Mouse (Mus musculus) myocyte (in vitro differentiated cells): ENCODE data around the gene Naaladl2. TPM values are rescaled to one million over a fixed set of nuclear protein-coding genes. Genes with fewer than 3 reads are reported as not detected.

ENCODE experiments used
- H3K27me3 ChIP-seq: one replicate; pipeline ENCODE4 v1.6.1; 2011; ENCODE audit not compliant: control insufficient read depth, insufficient read depth, insufficient read length
- H3K36me3 ChIP-seq: one replicate; pipeline ENCODE4 v1.6.1; 2011; ENCODE audit not compliant: control insufficient read depth, insufficient read depth
- H3K4me2 ChIP-seq: one replicate; pipeline ENCODE4 v1.6.1; 2011; ENCODE audit warnings: low read depth, control low read depth
- H3K4me3 ChIP-seq: one replicate; pipeline ENCODE4 v1.5.1; 2011; ENCODE audit warnings: mild to moderate bottlenecking, control low read depth, moderate library complexity
- H3K79me2 ChIP-seq: one replicate; pipeline ENCODE4 v1.6.1; 2011; ENCODE audit not compliant: control insufficient read depth, insufficient read depth
- H3ac ChIP-seq: one replicate; pipeline ENCODE4 v1.6.1; 2011; ENCODE audit not compliant: control insufficient read depth, insufficient read length
- CEBPB ChIP-seq: IDR thresholded peaks from 2 replicates; pipeline ENCODE4 v1.6.1; 2011; ENCODE audit warnings: mild to moderate bottlenecking, moderate library complexity; ENCODE audit not compliant: poor library complexity, insufficient read depth, severe bottlenecking
- E2F4 ChIP-seq: IDR thresholded peaks from one replicate; pipeline ENCODE4 v1.6.1; 2011; ENCODE audit warnings: mild to moderate bottlenecking, control low read depth, moderate library complexity; ENCODE audit not compliant: insufficient read depth
- MAX ChIP-seq: IDR thresholded peaks from one replicate; pipeline ENCODE4 v1.6.1; 2011; ENCODE audit warnings: low read depth, mild to moderate bottlenecking, control low read depth
- MYOD1 ChIP-seq, 3 experiments: IDR thresholded peaks; one replicate each; pipeline ENCODE4 v1.6.1; 2011; ENCODE audit warnings: control low read depth in 2 of 3, low read depth in 2 of 3, mild to moderate bottlenecking in 2 of 3, moderate library complexity in 1 of 3; ENCODE audit not compliant: insufficient read length in 2 of 3, control insufficient read depth in 1 of 3
- MYOG ChIP-seq, 3 experiments: IDR thresholded peaks; one replicate each; pipeline ENCODE4 v1.6.1; 2011; ENCODE audit warnings: control low read depth in 2 of 3, low read depth in 2 of 3, mild to moderate bottlenecking in 2 of 3; ENCODE audit not compliant: insufficient read length in 2 of 3, control insufficient read depth in 1 of 3, insufficient read depth in 1 of 3
- POLR2A ChIP-seq: IDR thresholded peaks from one replicate; pipeline ENCODE4 v1.6.1; 2011; ENCODE audit warnings: low read depth, mild to moderate bottlenecking, control low read depth, moderate library complexity; ENCODE audit not compliant: insufficient read length
- POLR2AphosphoS2 ChIP-seq: IDR thresholded peaks from one replicate; pipeline ENCODE4 v1.6.1; 2011; ENCODE audit warnings: low read depth, control low read depth; ENCODE audit not compliant: insufficient read length
- REST ChIP-seq: IDR thresholded peaks from one replicate; pipeline ENCODE4 v1.6.1; 2011; ENCODE audit warnings: mild to moderate bottlenecking, control low read depth, moderate library complexity; ENCODE audit not compliant: insufficient read depth, insufficient read length
- SRF ChIP-seq: IDR thresholded peaks from one replicate; pipeline ENCODE4 v1.6.1; 2011; ENCODE audit warnings: low read depth; ENCODE audit not compliant: control insufficient read depth, insufficient read length
- TCF12 ChIP-seq: IDR thresholded peaks from one replicate; pipeline ENCODE4 v1.6.1; 2011; ENCODE audit warnings: mild to moderate bottlenecking, control low read depth; ENCODE audit not compliant: poor library complexity, insufficient read depth, severe bottlenecking
- TCF3 ChIP-seq: IDR thresholded peaks from one replicate; pipeline ENCODE4 v1.6.1; 2011; ENCODE audit warnings: low read depth, control low read depth; ENCODE audit not compliant: insufficient read length
- USF1 ChIP-seq: IDR thresholded peaks from one replicate; pipeline ENCODE4 v1.6.1; 2011; ENCODE audit warnings: low read depth, mild to moderate bottlenecking, control low read depth, moderate library complexity
- polyA plus RNA-seq: library from polyadenylated mRNA; unstranded; fragments of >200 nt; fragmentation: generic; extraction: Trizol; gene quantifications from one replicate; pipeline ENCODE4 v1.2.1, GENCODE M21; 2012; ENCODE audit warnings: missing spikeins

The Naaladl2 gene
- polyA plus RNA-seq, 1 experiment = not detected

DNA sequence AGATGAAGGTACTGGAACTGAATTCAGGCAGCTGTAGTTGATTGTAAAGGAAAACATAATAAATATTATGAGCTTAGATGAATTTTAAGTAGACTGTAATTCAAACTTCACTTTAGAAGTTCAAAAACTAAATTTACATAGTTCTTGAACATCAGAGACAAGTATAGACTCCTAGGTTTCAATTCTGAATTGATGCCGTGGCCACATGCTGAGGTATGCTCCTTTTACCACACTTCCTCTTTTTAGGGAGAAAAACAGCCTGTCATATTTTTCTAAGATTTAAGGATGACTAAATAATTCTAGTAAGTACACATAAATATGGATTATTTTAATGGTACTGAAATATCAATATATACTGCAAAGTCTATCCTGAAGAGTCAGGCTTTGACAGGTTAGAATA lies 1142.3 kb downstream of the Naaladl2 start:
- no peak overlapping the region for H3K4me2 ChIP-seq
- no peaks in the 10 kb centered on the region for H3K27me3 ChIP-seq
- H3K4me3 ChIP-seq = no peak overlapping the region
- TF ChIP-seq E2F4 (no peak), POLR2AphosphoS2 (no peak), MYOD1 (IDR thresholded peaks at IDR 0.05; ENCODE audit: control insufficient read depth in 1 of 3, insufficient read length in 2 of 3, low read depth in 2 of 3) (no peak), MYOG (IDR thresholded peaks at IDR 0.05; ENCODE audit: control insufficient read depth in 1 of 3, insufficient read depth in 1 of 3, insufficient read length in 2 of 3, low read depth in 2 of 3) (no peak), REST (no peak), TCF3 (no peak), SRF (no peak), TCF12 (no peak), USF1 (no peak), POLR2A (no peak), CEBPB (no peak)
- H3K36me3 ChIP-seq = no peaks in the 10 kb centered on the region
- H3ac ChIP-seq = no peak overlapping the region
- H3K79me2 ChIP-seq = no peaks in the 10 kb centered on the region

DNA sequence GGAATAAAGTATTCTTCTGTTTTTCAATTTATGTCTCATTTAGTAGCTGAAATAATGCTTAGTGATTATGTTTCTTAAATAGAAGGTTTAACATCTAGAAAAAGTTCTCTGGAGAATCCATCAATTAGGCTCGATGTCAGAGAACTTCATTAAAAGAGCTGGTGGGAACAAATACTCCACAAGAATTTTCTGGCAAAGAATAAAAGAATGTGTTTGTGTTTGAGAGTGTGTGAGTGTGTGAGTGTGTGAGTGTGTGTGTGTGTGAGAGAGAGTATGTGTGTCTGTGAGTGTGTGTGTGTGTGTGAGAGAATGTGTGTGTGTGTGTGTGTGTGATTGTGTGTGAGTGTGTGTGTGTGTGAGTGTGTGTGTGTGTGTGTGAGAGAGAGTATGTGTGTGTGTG lies 1170.3 kb downstream of the Naaladl2 start:
- no peaks in the 10 kb centered on the region for H3K36me3 ChIP-seq

DNA sequence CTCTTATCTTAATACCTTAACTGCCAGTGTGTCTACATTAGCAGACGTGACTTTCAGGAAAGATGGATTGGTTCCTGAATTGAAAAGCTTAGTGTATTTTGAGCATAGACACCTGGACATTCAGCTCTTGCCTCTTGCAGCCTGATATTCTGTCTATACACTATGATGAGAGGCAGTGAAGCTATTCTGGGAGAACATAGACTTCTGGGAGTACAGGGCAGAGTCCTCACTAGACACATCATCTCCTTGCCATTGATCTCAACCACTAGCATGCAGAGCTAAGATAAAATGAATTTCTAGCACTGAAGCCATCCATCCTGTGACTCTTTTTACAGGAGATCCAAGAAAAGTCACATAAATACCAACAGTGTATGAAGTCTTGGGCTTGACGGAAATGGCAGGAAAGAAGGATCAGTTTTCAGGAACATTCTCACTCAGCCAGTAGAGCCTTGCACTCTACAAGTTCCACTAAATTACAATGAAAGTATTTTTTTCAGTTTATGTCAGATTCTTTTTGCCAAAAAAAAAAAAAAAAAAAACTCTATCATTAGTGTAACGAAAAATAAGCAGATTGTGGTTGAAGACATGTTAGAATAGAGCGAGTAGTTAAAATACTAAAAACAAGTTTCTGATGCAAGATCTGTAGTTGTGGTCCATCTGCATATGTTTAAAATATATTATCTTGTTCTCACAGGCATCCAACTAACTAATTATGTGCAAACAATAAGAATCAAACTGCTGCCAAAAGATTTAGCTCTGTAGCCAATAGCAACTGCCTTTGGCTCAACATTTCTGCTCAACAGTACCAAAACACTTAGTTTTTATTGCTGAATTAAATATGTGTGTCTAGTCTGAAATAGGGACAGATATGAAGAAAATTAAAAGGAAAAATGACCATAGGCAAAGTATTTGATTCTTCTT lies 1171.1 kb downstream of the Naaladl2 start:
- no peak overlapping the region for H3K4me3 ChIP-seq
- H3K4me2 ChIP-seq = no peak overlapping the region
- H3K79me2 ChIP-seq = no peaks in the 10 kb centered on the region
- TF ChIP-seq POLR2A = no peak
- no peak for TF ChIP-seq REST
- no peak for TF ChIP-seq POLR2AphosphoS2
- TF ChIP-seq CEBPB = no peak
- no peak for TF ChIP-seq MAX
- H3ac ChIP-seq = no peak overlapping the region
- H3K36me3 ChIP-seq = no peaks in the 10 kb centered on the region
- H3K27me3 ChIP-seq = no peaks in the 10 kb centered on the region

More for the DNA sequence above, 1170.3 kb downstream of the Naaladl2 start:
- no peaks in the 10 kb centered on the region for H3K79me2 ChIP-seq
- H3K27me3 ChIP-seq = no peaks in the 10 kb centered on the region
- no peak overlapping the region for H3ac ChIP-seq
- no peak overlapping the region for H3K4me2 ChIP-seq
- no peak for TF ChIP-seq USF1
- no peak for TF ChIP-seq TCF12
- TF ChIP-seq REST = no peak
- TF ChIP-seq CEBPB = no peak
- no peak for TF ChIP-seq POLR2AphosphoS2
- no peak for TF ChIP-seq MYOG (IDR thresholded peaks at IDR 0.05; ENCODE audit: control insufficient read depth in 1 of 3, insufficient read depth in 1 of 3, insufficient read length in 2 of 3, low read depth in 2 of 3)
- TF ChIP-seq E2F4 = no peak
- TF ChIP-seq TCF3 = no peak
- no peak for TF ChIP-seq MYOD1 (IDR thresholded peaks at IDR 0.05; ENCODE audit: control insufficient read depth in 1 of 3, insufficient read length in 2 of 3, low read depth in 2 of 3)
- TF ChIP-seq MAX = no peak
- no peak for TF ChIP-seq SRF
- no peak for TF ChIP-seq POLR2A
- no peak overlapping the region for H3K4me3 ChIP-seq

DNA sequence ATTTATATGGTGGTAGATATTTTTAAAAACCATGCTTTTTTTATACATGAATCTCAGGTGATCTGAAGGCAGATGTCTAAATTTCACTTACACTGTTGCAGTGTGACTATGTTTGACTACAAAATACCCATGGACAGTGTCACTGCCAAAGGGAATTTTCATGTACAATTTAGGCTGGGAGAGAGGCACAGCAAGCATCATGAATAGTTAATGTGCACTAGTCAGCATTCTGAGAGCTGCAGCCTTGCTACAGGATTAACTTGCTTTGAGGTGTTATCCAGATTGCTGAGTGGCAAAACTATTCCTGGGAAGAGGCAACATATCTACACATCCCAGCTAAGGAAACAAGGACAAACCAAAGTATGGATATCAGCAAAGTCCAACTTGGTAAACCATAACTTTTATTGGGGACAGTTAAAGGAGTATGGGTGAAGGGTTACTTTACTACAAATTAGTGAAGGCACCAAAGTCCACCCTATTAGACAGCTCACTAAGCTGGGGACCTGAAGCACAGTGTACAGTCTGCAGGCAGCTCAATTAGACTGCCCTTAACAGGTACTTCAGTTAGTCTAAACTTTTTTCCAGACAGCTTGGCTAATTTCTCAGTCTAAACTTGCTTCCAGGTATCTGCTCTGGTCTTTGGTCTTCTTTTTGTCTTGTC lies 1181.0 kb downstream of the Naaladl2 start:
- no peak for TF ChIP-seq MYOD1 (IDR thresholded peaks at IDR 0.05; ENCODE audit: control insufficient read depth in 1 of 3, insufficient read length in 2 of 3, low read depth in 2 of 3)
- TF ChIP-seq E2F4 = no peak
- no peak for TF ChIP-seq MYOG (IDR thresholded peaks at IDR 0.05; ENCODE audit: control insufficient read depth in 1 of 3, insufficient read depth in 1 of 3, insufficient read length in 2 of 3, low read depth in 2 of 3)
- no peak for TF ChIP-seq POLR2AphosphoS2
- no peak for TF ChIP-seq REST
- no peak for TF ChIP-seq TCF3
- no peak for TF ChIP-seq TCF12
- TF ChIP-seq CEBPB = no peak
- no peak for TF ChIP-seq USF1
- no peak for TF ChIP-seq POLR2A
- TF ChIP-seq SRF = no peak
- no peak for TF ChIP-seq MAX
- Histone ChIP-seq H3K36me3 (no peaks in the 10 kb centered on the region), H3K27me3 (no peaks in the 10 kb centered on the region), H3ac (no peak overlapping the region), H3K4me2 (no peak overlapping the region), H3K79me2 (no peaks in the 10 kb centered on the region), H3K4me3 (no peak overlapping the region)
